Mouse (Mus musculus) forebrain, postnatal 0 days (tissue): ENCODE measurements around the gene Nhej1. TPM values are rescaled to one million over a fixed set of nuclear protein-coding genes. Genes with fewer than 3 reads are reported as not detected.

Source experiments
- ATAC-seq: fragments of 200-750 bp; cut with Nextera tagmentation; 2 replicates; pipeline ENCODE4 v1.8.0; 2017; ENCODE audit warnings: mild to moderate bottlenecking, moderate library complexity
- DNase-seq: peaks from one replicate; pipeline ENCODE4 v3.0.0-alpha.2; 2015
- H3K27ac ChIP-seq: fragments of 300-500 bp; sonication (generic); 2 replicates; pipeline ENCODE4 v1.5.1; 2014; ENCODE audit warnings: low read depth, mild to moderate bottlenecking, antibody characterized with exemption, low read length, moderate library complexity, mixed read lengths
- H3K27me3 ChIP-seq: fragments of 300-500 bp; sonication (generic); 2 replicates; pipeline ENCODE4 v1.6.1; 2014; ENCODE audit warnings: mild to moderate bottlenecking, low read length, mixed read lengths; ENCODE audit not compliant: insufficient read depth
- H3K36me3 ChIP-seq: fragments of 300-500 bp; sonication (generic); 2 replicates; pipeline ENCODE4 v1.6.1; 2014; ENCODE audit warnings: mild to moderate bottlenecking, moderate library complexity; ENCODE audit not compliant: insufficient read depth
- H3K4me1 ChIP-seq: fragments of 300-500 bp; sonication (generic); 2 replicates; pipeline ENCODE4 v1.6.1; 2014; ENCODE audit warnings: antibody characterized with exemption; ENCODE audit not compliant: insufficient read depth
- H3K4me2 ChIP-seq: fragments of 300-500 bp; sonication (generic); 2 replicates; pipeline ENCODE4 v1.6.1; 2014; ENCODE audit warnings: low read depth, mild to moderate bottlenecking, moderate library complexity
- H3K4me3 ChIP-seq: fragments of 300-500 bp; sonication (generic); 2 replicates; pipeline ENCODE4 v1.5.1; 2014; ENCODE audit warnings: low read depth, low read length, mixed read lengths
- H3K9ac ChIP-seq: fragments of 300-500 bp; sonication (generic); 2 replicates; pipeline ENCODE4 v1.6.1; 2014; ENCODE audit warnings: mild to moderate bottlenecking
- H3K9me3 ChIP-seq: fragments of 300-500 bp; sonication (generic); 2 replicates; pipeline ENCODE4 v1.6.1; 2016; ENCODE audit warnings: low read length
- CTCF ChIP-seq: sonication (generic); IDR thresholded peaks from 2 replicates; pipeline ENCODE4 v1.5.1; 2016; ENCODE audit warnings: antibody characterized with exemption, control low read depth, low read depth
- WGBS: fragments of 180-500 bp; shearing (Covaris S2); extraction: QIAGEN DNeasy Blood & Tissue Kit; methylation state at CpG from one replicate; pipeline ENCODE4 v1.1.7; 2014; 5-methylcytosine and 5-hydroxymethylcytosine counted together
- polyA plus RNA-seq: library from polyadenylated mRNA; unstranded; fragments of >200 nt; fragmentation: Nextera tagmentation; extraction: Ambion mirVana; gene quantifications from 2 replicates; pipeline ENCODE4 v1.2.1, GENCODE M21; 2015
- total RNA-seq: library from RNA; depleted of rRNA; stranded (reverse); fragments of >200 nt; gene quantifications from 2 replicates; pipeline ENCODE4 v1.2.3, GENCODE M21; 2014; rRNA removed

Gene Nhej1
- total and polyA plus RNA-seq, 2 experiments from 2014 or later: 3.6 to 3.9 TPM

DNA sequence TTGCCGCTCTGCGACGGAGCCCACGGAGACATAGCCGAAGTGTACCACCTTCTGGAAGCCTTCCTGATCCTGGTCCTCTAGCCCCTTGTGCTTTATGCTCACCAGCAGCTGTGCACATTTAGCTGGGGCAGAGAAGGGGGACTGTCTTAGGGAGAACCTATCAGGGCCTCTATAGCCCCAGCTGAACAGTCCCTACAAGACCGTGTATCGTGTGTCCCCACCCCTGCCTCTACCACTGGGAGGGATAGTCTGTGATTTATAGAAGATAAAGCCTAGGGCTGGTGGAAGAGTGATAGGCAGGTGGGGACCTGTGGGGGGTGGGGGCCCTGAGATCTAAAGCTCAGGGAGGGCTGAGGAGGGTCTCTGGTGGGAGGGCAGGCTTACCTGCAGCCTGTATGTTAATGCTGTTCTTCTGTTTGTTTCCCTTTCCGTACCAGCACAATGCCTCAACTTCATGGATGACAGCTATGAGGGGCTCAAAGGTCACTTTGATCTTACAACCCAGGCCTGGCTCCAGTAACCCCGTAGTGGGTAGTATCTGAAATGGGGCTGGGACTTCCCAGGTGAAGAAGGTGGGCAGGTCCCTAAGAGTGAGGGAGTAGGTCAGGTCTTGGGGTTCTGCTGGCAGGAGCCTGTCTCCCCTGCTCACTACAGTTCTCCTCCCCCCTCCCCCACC is 197.2 kb downstream of the Nhej1 start:
- TF ChIP-seq CTCF: no peak
- no peak overlapping the region for H3K4me2 ChIP-seq
- no peaks in the 10 kb centered on the region for H3K9me3 ChIP-seq
- no peak for DNase-seq
- H3K9ac ChIP-seq: no peak overlapping the region
- no peak overlapping the region for H3K4me3 ChIP-seq
- 87% methylated on average over 9 of the region's 9 CpGs for WGBS
- no peak overlapping the region for H3K27ac ChIP-seq
- ATAC-seq: no peak
- no peaks in the 10 kb centered on the region for H3K4me1 ChIP-seq
- no peaks in the 10 kb centered on the region for H3K27me3 ChIP-seq
- H3K36me3 ChIP-seq: no peaks in the 10 kb centered on the region

DNA sequence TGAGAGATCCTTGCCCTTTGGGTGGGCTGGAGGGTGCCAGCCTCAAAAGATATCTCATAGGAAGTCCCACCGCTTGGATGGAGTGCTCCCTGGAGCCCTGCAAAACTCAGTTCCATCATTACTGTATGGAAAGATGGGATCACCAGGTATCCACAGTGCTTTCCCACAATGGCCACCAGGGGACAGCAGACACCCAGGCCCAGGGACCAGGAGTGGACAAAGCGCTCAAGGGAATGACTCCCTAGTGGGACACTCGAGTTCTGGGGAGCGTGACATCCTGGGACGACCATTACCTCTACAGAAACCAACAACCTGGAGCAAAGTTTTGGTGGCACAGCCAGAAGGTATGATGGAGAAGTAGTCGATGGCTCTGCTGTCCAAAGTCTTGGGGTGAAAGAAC is 198.3 kb downstream of the Nhej1 start:
- no peak overlapping the region for H3K27ac ChIP-seq
- ATAC-seq (no peak), DNase-seq (no peak)
- H3K4me2 ChIP-seq: no peak overlapping the region
- no peak overlapping the region for H3K4me3 ChIP-seq
- H3K9ac ChIP-seq: no peak overlapping the region
- no peaks in the 10 kb centered on the region for H3K9me3 ChIP-seq
- no peaks in the 10 kb centered on the region for H3K36me3 ChIP-seq
- peak; percentile 84 for TF ChIP-seq CTCF
- WGBS: 38% methylated on average over 6 of the region's 6 CpGs
- H3K4me1 ChIP-seq: no peaks in the 10 kb centered on the region
- H3K27me3 ChIP-seq: no peaks in the 10 kb centered on the region

DNA sequence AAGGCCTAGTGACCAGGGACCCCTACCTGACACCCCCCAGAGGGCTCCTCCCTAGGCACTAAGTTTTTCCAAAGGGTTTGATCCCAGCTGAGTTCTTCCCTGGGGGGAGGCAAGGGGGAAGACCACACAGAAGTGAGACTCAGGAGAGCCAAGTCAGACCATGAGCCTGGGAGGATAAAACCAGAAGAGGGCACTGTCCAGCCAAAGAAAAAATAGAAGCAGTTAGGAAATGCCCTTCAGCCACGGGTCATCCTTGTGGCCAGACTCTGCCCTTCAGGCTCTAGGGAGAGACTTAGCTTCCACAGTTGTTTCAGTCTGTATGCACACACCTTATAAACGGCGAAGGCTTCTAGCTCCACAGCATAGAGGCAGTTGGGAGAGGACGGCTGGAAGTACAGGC is 200.5 kb downstream of the Nhej1 start:
- Histone ChIP-seq H3K9me3 (no peaks in the 10 kb centered on the region), H3K4me2 (no peak overlapping the region), H3K4me3 (no peak overlapping the region), H3K27me3 (no peaks in the 10 kb centered on the region), H3K9ac (no peak overlapping the region), H3K36me3 (no peaks in the 10 kb centered on the region), H3K4me1 (no peaks in the 10 kb centered on the region), H3K27ac (no peak overlapping the region)
- 61% methylated on average over 4 of the region's 4 CpGs for WGBS
- no peak for ATAC-seq
- no peak for TF ChIP-seq CTCF
- no peak for DNase-seq

Other genes with a start within 250 kb of the Nhej1 start
- not detected in 2 replicates for gene Fev, start 239.8 kb downstream of the Nhej1 start, total RNA-seq
- not detected in 2 replicates for gene Fev, start 239.8 kb downstream of the Nhej1 start, polyA plus RNA-seq
- gene Cryba2, start 232.1 kb downstream of the Nhej1 start, total RNA-seq: not detected in 2 replicates
- not detected in 2 replicates for gene Cryba2, start 232.1 kb downstream of the Nhej1 start, polyA plus RNA-seq
- 2.1 and 3.4 TPM in 2 replicates for gene Cfap65, start 189.6 kb downstream of the Nhej1 start, total RNA-seq
- 0.52 and 1.1 TPM in 2 replicates for gene Cfap65, start 189.6 kb downstream of the Nhej1 start, polyA plus RNA-seq
- 0.08 and 0.29 TPM in 2 replicates for gene Ihh, start 173.5 kb downstream of the Nhej1 start, total RNA-seq
- 0.11 and 0.19 TPM in 2 replicates for gene Ihh, start 173.5 kb downstream of the Nhej1 start, polyA plus RNA-seq
- not detected in 2 replicates for gene Slc23a3, start 8.7 kb upstream of the Nhej1 start, total RNA-seq
- not detected in 2 replicates for gene Slc23a3, start 8.7 kb upstream of the Nhej1 start, polyA plus RNA-seq
- 47.1 and 50.3 TPM in 2 replicates for gene Cnppd1, start 17.5 kb upstream of the Nhej1 start, total RNA-seq
- 57.3 and 58.3 TPM in 2 replicates for gene Cnppd1, start 17.5 kb upstream of the Nhej1 start, polyA plus RNA-seq
- 141 and 181 TPM in 2 replicates for gene Retreg2, start 17.6 kb upstream of the Nhej1 start, total RNA-seq
- 108 and 121 TPM in 2 replicates for gene Retreg2, start 17.6 kb upstream of the Nhej1 start, polyA plus RNA-seq
- 33.1 and 43.5 TPM in 2 replicates for gene Zfand2b, start 43.4 kb upstream of the Nhej1 start, total RNA-seq
- 44.9 and 48.4 TPM in 2 replicates for gene Zfand2b, start 43.4 kb upstream of the Nhej1 start, polyA plus RNA-seq
- gene Abcb6, start 55.2 kb upstream of the Nhej1 start, total RNA-seq: 40.7 and 42.5 TPM in 2 replicates
- gene Abcb6, start 55.2 kb upstream of the Nhej1 start, polyA plus RNA-seq: 46.0 and 52.5 TPM in 2 replicates
- 17.9 and 22.2 TPM in 2 replicates for gene Ankzf1, start 67.0 kb upstream of the Nhej1 start, total RNA-seq
- 12.5 and 13.5 TPM in 2 replicates for gene Ankzf1, start 67.0 kb upstream of the Nhej1 start, polyA plus RNA-seq
- 53.2 and 76.1 TPM in 2 replicates for gene Atg9a, start 67.0 kb upstream of the Nhej1 start, total RNA-seq
- gene Atg9a, start 67.0 kb upstream of the Nhej1 start, polyA plus RNA-seq: 47.2 and 57.9 TPM in 2 replicates
- gene Glb1l, start 85.6 kb upstream of the Nhej1 start, total RNA-seq: 15.0 and 18.5 TPM in 2 replicates
- gene Glb1l, start 85.6 kb upstream of the Nhej1 start, polyA plus RNA-seq: 10.3 and 12.4 TPM in 2 replicates
- 102 and 109 TPM in 2 replicates for gene Stk16, start 85.6 kb upstream of the Nhej1 start, total RNA-seq
- 95.6 and 102 TPM in 2 replicates for gene Stk16, start 85.6 kb upstream of the Nhej1 start, polyA plus RNA-seq
- gene Tuba4a, start 94.7 kb upstream of the Nhej1 start, total RNA-seq: 54.8 and 58.5 TPM in 2 replicates
- gene Tuba4a, start 94.7 kb upstream of the Nhej1 start, polyA plus RNA-seq: 76.9 and 87.1 TPM in 2 replicates
- gene A630095N17Rik, start 106.9 kb upstream of the Nhej1 start, total RNA-seq: 0.46 TPM in 1 of 2 replicates, not detected in the other
- 0.34 TPM in 1 of 2 replicates, not detected in the other for gene A630095N17Rik, start 106.9 kb upstream of the Nhej1 start, polyA plus RNA-seq
- gene Dnajb2, start 111.2 kb upstream of the Nhej1 start, total RNA-seq: 32.2 and 39.7 TPM in 2 replicates
- 37.4 and 47.0 TPM in 2 replicates for gene Dnajb2, start 111.2 kb upstream of the Nhej1 start, polyA plus RNA-seq
- 58.2 and 68.7 TPM in 2 replicates for gene Ptprn, start 139.3 kb upstream of the Nhej1 start, total RNA-seq
- gene Ptprn, start 139.3 kb upstream of the Nhej1 start, polyA plus RNA-seq: 21.5 and 31.5 TPM in 2 replicates
- gene Resp18, start 153.2 kb upstream of the Nhej1 start, total RNA-seq: 136 and 170 TPM in 2 replicates
- 123 and 186 TPM in 2 replicates for gene Resp18, start 153.2 kb upstream of the Nhej1 start, polyA plus RNA-seq
- 135 and 164 TPM in 2 replicates for gene Dnpep, start 192.8 kb upstream of the Nhej1 start, total RNA-seq
- 140 and 156 TPM in 2 replicates for gene Dnpep, start 192.8 kb upstream of the Nhej1 start, polyA plus RNA-seq
- gene Des, start 235.1 kb upstream of the Nhej1 start, total RNA-seq: 1.0 and 1.4 TPM in 2 replicates
- gene Des, start 235.1 kb upstream of the Nhej1 start, polyA plus RNA-seq: 1.2 TPM in 2 replicates